Mouse (Mus musculus): Measurements from ENCODE around the gene Cxcl14. TPM values are rescaled to one million over a fixed set of nuclear protein-coding genes. Genes with fewer than 3 reads are reported as not detected.

The Cxcl14 gene
- total and polyA plus RNA-seq, 3 experiments = not detected

- no peak for DNase-seq (ENCODE audit: low read depth, low spot score)
- Histone ChIP-seq H3K9ac (ENCODE audit: control insufficient read depth, low read depth, low read length, poor library complexity, severe bottlenecking) (no peak overlapping the region), H3K27ac (ENCODE audit: control insufficient read depth, low read depth, low read length) (no peak overlapping the region), H3K4me3 (ENCODE audit: control insufficient read depth in 1 of 2, insufficient read depth in 1 of 2, low read depth in 2 of 2, low read length in 2 of 2) (no peak overlapping the region), H3K79me2 (ENCODE audit: control insufficient read depth, insufficient read depth, low read length, poor library complexity) (no peaks in the 10 kb centered on the region), H3K4me1 (ENCODE audit: control insufficient read depth in 1 of 2, insufficient read depth in 2 of 2, low read length in 2 of 2) (no peaks in the 10 kb centered on the region), H3K9me3 (replicated peaks; ENCODE audit: insufficient read depth, low read length) (no peaks in the 10 kb centered on the region), H3K36me3 (ENCODE audit: control insufficient read depth in 1 of 2, insufficient read depth in 2 of 2, low read length in 2 of 2) (no peaks in the 10 kb centered on the region), H3K27me3 (ENCODE audit: control insufficient read depth in 1 of 2, insufficient read depth in 2 of 2, low read length in 2 of 2) (no peaks in the 10 kb centered on the region)
- TF ChIP-seq ZC3H11A (IDR thresholded peaks at IDR 0.05; ENCODE audit: low read depth, low read length) (no peak), ETS1 (IDR thresholded peaks at IDR 0.05; ENCODE audit: low read depth, low read length) (no peak), USF2 (IDR thresholded peaks at IDR 0.05; ENCODE audit: borderline replicate concordance in 1 of 2, insufficient read depth in 1 of 2, low read depth in 1 of 2, low read length in 2 of 2) (no peak), MAX (IDR thresholded peaks at IDR 0.05; ENCODE audit: low read length) (no peak), MYC (IDR thresholded peaks at IDR 0.05; ENCODE audit: low read depth, low read length) (no peak), BHLHE40 (IDR thresholded peaks at IDR 0.05; ENCODE audit: borderline replicate concordance, low read depth, low read length) (no peak), RAD21 (IDR thresholded peaks at IDR 0.05; ENCODE audit: low read depth, low read length) (no peak), TCF12 (IDR thresholded peaks at IDR 0.05; ENCODE audit: low read depth, low read length) (no peak), MAZ (IDR thresholded peaks at IDR 0.05; ENCODE audit: low read depth, low read length) (no peak), POLR2AphosphoS2 (IDR thresholded peaks at IDR 0.05; ENCODE audit: low read length) (no peak), JUND (IDR thresholded peaks at IDR 0.05; ENCODE audit: low read depth, low read length) (no peak), TBP (IDR thresholded peaks at IDR 0.05; ENCODE audit: low read depth, low read length) (no peak), ZKSCAN1 (IDR thresholded peaks at IDR 0.05; ENCODE audit: low read depth, low read length) (no peak), MXI1 (IDR thresholded peaks at IDR 0.05; ENCODE audit: low read depth, low read length) (no peak), SMC3 (IDR thresholded peaks at IDR 0.05; ENCODE audit: low read depth, low read length) (no peak), POLR2A (IDR thresholded peaks at IDR 0.05; ENCODE audit: control insufficient read depth in 1 of 2, insufficient read depth in 1 of 2, low read depth in 1 of 2, low read length in 2 of 2, poor library complexity in 1 of 2) (no peak), POLR2AphosphoS5 (IDR thresholded peaks at IDR 0.05; ENCODE audit: borderline replicate concordance, low read depth, low read length) (no peak), GABPA (IDR thresholded peaks at IDR 0.05; ENCODE audit: low read depth, low read length) (no peak)
Measured at GRCm38 (mm10) chr13:56336982-56337381, 40.6 kb upstream of the Cxcl14 start.

- no peaks in the 10 kb centered on the region for H3K27me3 ChIP-seq (ENCODE audit: control insufficient read depth in 1 of 2, insufficient read depth in 2 of 2, low read length in 2 of 2)
Measured at GRCm38 (mm10) chr13:56334802-56335690, 38.7 kb upstream of the Cxcl14 start.

More at GRCm38 (mm10) chr13:56334802-56335690, 38.7 kb upstream of the Cxcl14 start:
- H3K36me3 ChIP-seq (ENCODE audit: control insufficient read depth in 1 of 2, insufficient read depth in 2 of 2, low read length in 2 of 2) = no peaks in the 10 kb centered on the region
- no peak overlapping the region for H3K27ac ChIP-seq (ENCODE audit: control insufficient read depth, low read depth, low read length)
- no peaks in the 10 kb centered on the region for H3K9me3 ChIP-seq (replicated peaks; ENCODE audit: insufficient read depth, low read length)
- TF ChIP-seq POLR2AphosphoS2 (IDR thresholded peaks at IDR 0.05; ENCODE audit: low read length) (no peak), CHD1 (IDR thresholded peaks at IDR 0.05; ENCODE audit: low read depth, low read length) (no peak), TAL1 (IDR thresholded peaks at IDR 0.05; ENCODE audit: low read length) (no peak), BHLHE40 (IDR thresholded peaks at IDR 0.05; ENCODE audit: borderline replicate concordance, low read depth, low read length) (no peak), USF1 (IDR thresholded peaks at IDR 0.05; ENCODE audit: low read depth, low read length) (no peak), MXI1 (IDR thresholded peaks at IDR 0.05; ENCODE audit: low read depth, low read length) (no peak), MAX (IDR thresholded peaks at IDR 0.05; ENCODE audit: low read length) (no peak), ZMIZ1 (IDR thresholded peaks at IDR 0.05; ENCODE audit: low read depth, low read length) (no peak), MYB (IDR thresholded peaks at IDR 0.05; ENCODE audit: low read depth, low read length) (no peak), MAZ (IDR thresholded peaks at IDR 0.05; ENCODE audit: low read depth, low read length) (no peak), MAFK (IDR thresholded peaks at IDR 0.05; ENCODE audit: borderline replicate concordance, low read depth, low read length) (no peak), POLR2AphosphoS5 (IDR thresholded peaks at IDR 0.05; ENCODE audit: borderline replicate concordance, low read depth, low read length) (no peak)
- no peak overlapping the region for H3K9ac ChIP-seq (ENCODE audit: control insufficient read depth, low read depth, low read length, poor library complexity, severe bottlenecking)
- no peaks in the 10 kb centered on the region for H3K4me1 ChIP-seq (ENCODE audit: control insufficient read depth in 1 of 2, insufficient read depth in 2 of 2, low read length in 2 of 2)
- no peak overlapping the region for H3K4me3 ChIP-seq (ENCODE audit: control insufficient read depth in 1 of 2, insufficient read depth in 1 of 2, low read depth in 2 of 2, low read length in 2 of 2)
- H3K79me2 ChIP-seq (ENCODE audit: control insufficient read depth, insufficient read depth, low read length, poor library complexity) = no peaks in the 10 kb centered on the region
- no peak for DNase-seq (ENCODE audit: low read depth, low spot score)
